Mouse (Mus musculus) heart, postnatal 0 days (tissue): ENCODE measurements at regions not wholly inside any gene's neighbourhood (a gene's known extent, or its start where the extent isn't known, plus 50 kb on each side); places are given as distances from the start of the nearest gene placed in this dataset.

Experiments
- CTCF ChIP-seq: IDR thresholded peaks from 2 replicates; pipeline ENCODE4 v1.5.1; 2016; ENCODE audit warnings: antibody characterized with exemption, control low read depth, low read depth
- EP300 ChIP-seq: IDR thresholded peaks from 2 replicates; pipeline ENCODE4 v1.6.1; 2016; ENCODE audit warnings: antibody characterized with exemption, low read depth

DNA sequence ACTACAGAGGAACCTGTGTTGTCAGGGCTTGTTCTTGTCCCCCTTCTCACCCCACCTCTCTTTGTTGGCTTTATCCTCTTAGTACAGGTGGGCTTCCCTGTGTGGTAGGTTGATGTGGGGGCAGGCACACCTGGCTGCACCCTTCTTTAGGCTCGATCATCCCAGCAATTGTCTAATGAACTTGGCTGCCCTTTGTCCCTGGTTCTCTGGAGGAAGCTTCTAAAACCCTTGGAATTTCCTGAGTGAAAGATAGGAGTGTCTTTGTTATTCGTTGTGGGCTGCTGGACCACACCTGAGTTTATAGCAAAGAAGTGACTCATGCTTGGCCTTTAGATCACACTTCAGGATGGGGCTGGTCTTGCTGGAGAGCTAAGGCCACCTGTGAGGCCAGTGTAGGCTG, 148.3 kb upstream of the Unc93a2 start:
- TF ChIP-seq CTCF (no peak), EP300 (no peak)
